Mouse (Mus musculus) embryonic facial prominence, embryonic 15.5 days (tissue): ENCODE data around the gene Olfr482. TPM values are rescaled to one million over a fixed set of nuclear protein-coding genes. Genes with fewer than 3 reads are reported as not detected.

ENCODE experiments used
- ATAC-seq: fragments of 200-750 bp; cut with Nextera tagmentation; 2 replicates; pipeline ENCODE4 v1.8.0; 2017; ENCODE audit warnings: low read depth, moderate TSS enrichment; ENCODE audit not compliant: insufficient number of reproducible peaks, low FRiP score, low TSS enrichment
- H3K27ac ChIP-seq: fragments of 300-500 bp; sonication (generic); replicated peaks from 2 replicates; pipeline ENCODE4 v1.5.1; 2015; ENCODE audit warnings: mild to moderate bottlenecking, inconsistent platforms
- H3K27me3 ChIP-seq: fragments of 300-500 bp; sonication (generic); 2 replicates; pipeline ENCODE4 v1.6.1; 2015; ENCODE audit warnings: inconsistent platforms
- H3K36me3 ChIP-seq: fragments of 300-500 bp; sonication (generic); 2 replicates; pipeline ENCODE4 v1.6.1; 2015; ENCODE audit warnings: mild to moderate bottlenecking, inconsistent platforms
- H3K4me1 ChIP-seq: fragments of 300-500 bp; sonication (generic); 2 replicates; pipeline ENCODE4 v1.6.1; 2015; ENCODE audit warnings: inconsistent platforms
- H3K4me2 ChIP-seq: fragments of 300-500 bp; sonication (generic); replicated peaks from 2 replicates; pipeline ENCODE4 v1.6.1; 2015; ENCODE audit warnings: mild to moderate bottlenecking, inconsistent platforms
- H3K4me3 ChIP-seq: fragments of 300-500 bp; sonication (generic); replicated peaks from 2 replicates; pipeline ENCODE4 v1.5.1; 2015; ENCODE audit warnings: mild to moderate bottlenecking, inconsistent platforms
- H3K9ac ChIP-seq: fragments of 300-500 bp; sonication (generic); 2 replicates; pipeline ENCODE4 v1.6.1; 2015; ENCODE audit warnings: inconsistent platforms
- H3K9me3 ChIP-seq: fragments of 300-500 bp; sonication (generic); replicated peaks from 2 replicates; pipeline ENCODE4 v1.6.1; 2016; ENCODE audit warnings: inconsistent platforms
- WGBS: fragments of 180-500 bp; shearing (Covaris S2); methylation state at CpG from one replicate; pipeline ENCODE4 v1.1.7; 2015; 5-methylcytosine and 5-hydroxymethylcytosine counted together
- polyA plus RNA-seq: library from polyadenylated mRNA; unstranded; fragments of >200 nt; fragmentation: Nextera tagmentation; extraction: Ambion mirVana; gene quantifications from 2 replicates; pipeline ENCODE4 v1.2.1, GENCODE M21; 2015

Gene Olfr482
- 0.12 TPM in 1 of 2 replicates, not detected in the other for polyA plus RNA-seq

GRCm38 (mm10) chr7:108097486-108097885 lies at the start of gene Olfr482:
TSS of gene Olfr482 (minus strand) at chr7:108097586.
- no peaks in the 10 kb centered on the region for H3K36me3 ChIP-seq
- WGBS, result 81% methylated on average over 1 of the region's 1 CpGs
- no peak within 1 kb of the TSS for H3K4me3 ChIP-seq
- no peak for ATAC-seq
- no peak within 1 kb of the TSS for H3K4me2 ChIP-seq
- H3K9ac ChIP-seq, result no peak within 1 kb of the TSS
- no peaks in the 10 kb centered on the region for H3K4me1 ChIP-seq
- no peaks in the 10 kb centered on the region for H3K27me3 ChIP-seq
- no peaks in the 10 kb centered on the region for H3K9me3 ChIP-seq
- H3K27ac ChIP-seq, result no peak within 1 kb of the TSS

GRCm38 (mm10) chr7:108127349-108127748 lies 30.0 kb upstream of the Olfr482 start, which contains the start of gene Olfr484:
TSS of gene Olfr484 (minus strand) at chr7:108127449.
- Histone ChIP-seq H3K27me3 (no peaks in the 10 kb centered on the region), H3K36me3 (no peaks in the 10 kb centered on the region), H3K9me3 (no peaks in the 10 kb centered on the region), H3K4me1 (no peaks in the 10 kb centered on the region), H3K4me3 (no peak within 1 kb of the TSS), H3K27ac (no peak within 1 kb of the TSS), H3K9ac (no peak within 1 kb of the TSS), H3K4me2 (no peak within 1 kb of the TSS)
- ATAC-seq, result no peak

GRCm38 (mm10) chr7:108121416-108121815 lies 24.0 kb upstream of the Olfr482 start:
- no peak overlapping the region for H3K4me2 ChIP-seq
- no peaks in the 10 kb centered on the region for H3K4me1 ChIP-seq
- H3K4me3 ChIP-seq, result no peak overlapping the region
- no peak for ATAC-seq
- no peaks in the 10 kb centered on the region for H3K36me3 ChIP-seq
- no peaks in the 10 kb centered on the region for H3K27me3 ChIP-seq
- no peaks in the 10 kb centered on the region for H3K9me3 ChIP-seq
- H3K9ac ChIP-seq, result no peak overlapping the region
- 65% methylated on average over 1 of the region's 1 CpGs for WGBS
- H3K27ac ChIP-seq, result no peak overlapping the region

- ATAC-seq, result no peak
- H3K4me2 ChIP-seq, result no peak overlapping the region
- H3K4me3 ChIP-seq, result no peak overlapping the region
- H3K27ac ChIP-seq, result no peak overlapping the region
- no peaks in the 10 kb centered on the region for H3K4me1 ChIP-seq
- 17% methylated on average over 1 of the region's 1 CpGs for WGBS
- no peak overlapping the region for H3K9ac ChIP-seq
- H3K27me3 ChIP-seq, result no peaks in the 10 kb centered on the region
- H3K9me3 ChIP-seq, result no peaks in the 10 kb centered on the region
- H3K36me3 ChIP-seq, result no peaks in the 10 kb centered on the region
Observed at GRCm38 (mm10) chr7:108120681-108121080, 23.3 kb upstream of the Olfr482 start.

- Histone ChIP-seq H3K9me3 (no peaks in the 10 kb centered on the region), H3K36me3 (no peaks in the 10 kb centered on the region), H3K27me3 (no peaks in the 10 kb centered on the region), H3K27ac (no peak within 1 kb of the TSS), H3K9ac (no peak within 1 kb of the TSS), H3K4me3 (no peak within 1 kb of the TSS), H3K4me1 (no peaks in the 10 kb centered on the region), H3K4me2 (no peak within 1 kb of the TSS)
- no peak for ATAC-seq
- WGBS, result 80% methylated on average over 1 of the region's 1 CpGs
Observed at GRCm38 (mm10) chr7:108100549-108100948, 3.2 kb upstream of the Olfr482 start, which contains the start of gene Olfr483. TSS of gene Olfr483 (plus strand) at chr7:108100849.

GRCm38 (mm10) chr7:108079555-108079954 lies 17.8 kb downstream of the Olfr482 start, which contains the start of gene Olfr481:
TSS of gene Olfr481 (plus strand) at chr7:108079855.
- no peaks in the 10 kb centered on the region for H3K36me3 ChIP-seq
- no peaks in the 10 kb centered on the region for H3K27me3 ChIP-seq
- no peak for ATAC-seq
- H3K9me3 ChIP-seq, result no peaks in the 10 kb centered on the region
- no peak within 1 kb of the TSS for H3K9ac ChIP-seq
- no peaks in the 10 kb centered on the region for H3K4me1 ChIP-seq
- no peak within 1 kb of the TSS for H3K4me3 ChIP-seq
- no peak within 1 kb of the TSS for H3K4me2 ChIP-seq
- no peak within 1 kb of the TSS for H3K27ac ChIP-seq

- no peak for ATAC-seq
- Histone ChIP-seq H3K4me1 (no peaks in the 10 kb centered on the region), H3K27ac (no peak within 1 kb of the TSS), H3K4me2 (no peak within 1 kb of the TSS), H3K9me3 (no peaks in the 10 kb centered on the region; the same call in 1 of the 2 replicates), H3K27me3 (no peaks in the 10 kb centered on the region), H3K36me3 (no peaks in the 10 kb centered on the region), H3K9ac (no peak within 1 kb of the TSS), H3K4me3 (no peak within 1 kb of the TSS)
- 66% methylated on average over 1 of the region's 1 CpGs for WGBS
Observed at GRCm38 (mm10) chr7:108067246-108067645, 30.1 kb downstream of the Olfr482 start, which contains the start of gene Olfr480. TSS of gene Olfr480 (minus strand) at chr7:108067346.

GRCm38 (mm10) chr7:108050393-108050792 lies 47.0 kb downstream of the Olfr482 start, which contains the start of gene Olfr479:
TSS of gene Olfr479 (plus strand) at chr7:108050693.
- Histone ChIP-seq H3K4me1 (no peaks in the 10 kb centered on the region), H3K36me3 (no peaks in the 10 kb centered on the region), H3K9ac (no peak within 1 kb of the TSS), H3K4me3 (no peak within 1 kb of the TSS), H3K27me3 (no peaks in the 10 kb centered on the region), H3K4me2 (no peak within 1 kb of the TSS), H3K9me3 (no peaks in the 10 kb centered on the region), H3K27ac (no peak within 1 kb of the TSS)
- 81% methylated on average over 2 of the region's 2 CpGs for WGBS
- no peak for ATAC-seq

Other genes starting within 250 kb of the Olfr482 start
- gene Olfr472, start 199.7 kb downstream of the Olfr482 start, polyA plus RNA-seq, result 0.15 TPM in 1 of 2 replicates, not detected in the other
- gene Olfr473, start 167.1 kb downstream of the Olfr482 start, polyA plus RNA-seq, result not detected in 2 replicates
- not detected in 2 replicates for gene Olfr474, start 142.9 kb downstream of the Olfr482 start, polyA plus RNA-seq
- gene Olfr476, start 132.8 kb downstream of the Olfr482 start, polyA plus RNA-seq, result not detected in 2 replicates
- not detected in 2 replicates for gene Olfr477, start 110.9 kb downstream of the Olfr482 start, polyA plus RNA-seq
- 0.16 TPM in 1 of 2 replicates, not detected in the other for gene Olfr478, start 63.6 kb downstream of the Olfr482 start, polyA plus RNA-seq
- gene Olfr479, start 46.9 kb downstream of the Olfr482 start, polyA plus RNA-seq, result 0.05 and 0.09 TPM in 2 replicates
- gene Olfr480, start 30.2 kb downstream of the Olfr482 start, polyA plus RNA-seq, result not detected in 2 replicates
- 0.59 and 0.88 TPM in 2 replicates for gene Olfr481, start 17.7 kb downstream of the Olfr482 start, polyA plus RNA-seq
- gene Olfr483, start 3.3 kb upstream of the Olfr482 start, polyA plus RNA-seq, result 0.11 TPM in 1 of 2 replicates, not detected in the other
- gene Olfr484, start 29.9 kb upstream of the Olfr482 start, polyA plus RNA-seq, result 0.15 TPM in 1 of 2 replicates, not detected in the other
- gene Olfr485, start 62.3 kb upstream of the Olfr482 start, polyA plus RNA-seq, result 0.30 and 0.69 TPM in 2 replicates
- gene Olfr486, start 75.2 kb upstream of the Olfr482 start, polyA plus RNA-seq, result not detected in 2 replicates
- 0.29 TPM in 1 of 2 replicates, not detected in the other for gene Olfr487, start 117.0 kb upstream of the Olfr482 start, polyA plus RNA-seq
- gene Olfr488, start 160.8 kb upstream of the Olfr482 start, polyA plus RNA-seq, result 0.04 and 0.24 TPM in 2 replicates
- gene Olfr490, start 191.3 kb upstream of the Olfr482 start, polyA plus RNA-seq, result not detected in 2 replicates
- gene Olfr491, start 215.9 kb upstream of the Olfr482 start, polyA plus RNA-seq, result 0.12 TPM in 1 of 2 replicates, not detected in the other
- 0.17 TPM in 1 of 2 replicates, not detected in the other for gene Olfr492, start 226.1 kb upstream of the Olfr482 start, polyA plus RNA-seq
- not detected in 2 replicates for gene Olfr493, start 249.4 kb upstream of the Olfr482 start, polyA plus RNA-seq